Mouse (Mus musculus): Measurements from ENCODE around the gene Reg3a. TPM values are rescaled to one million over a fixed set of nuclear protein-coding genes. Genes with fewer than 3 reads are reported as not detected.
A peak's percentile ranks its signal among the peaks of the same experiment; 100 is the strongest.
"Not testable (repeated sequence)": the region's sequence is repeated elsewhere in the genome, so short reads cannot be mapped to it uniquely, and the experiment has no call there.

Reg3a gene
- not detected for total RNA-seq (2021)
- long read RNA-seq, experiment 1: 0 reads
- long read RNA-seq, experiment 2: 0 reads

- DNase-seq: no peak
Observed at GRCm38 (mm10) chr6:78380409-78380808, at the start of gene Reg3a. Reg3a (plus strand) TSS chr6:78380709.

GRCm38 (mm10) chr6:78331919-78332569 lies 48.5 kb upstream of the Reg3a start:
- DNase-seq: peak in 1 of 2 experiments; percentile 7

GRCm38 (mm10) chr6:78340296-78340695 lies 40.2 kb upstream of the Reg3a start:
- no peak for DNase-seq

DNA sequence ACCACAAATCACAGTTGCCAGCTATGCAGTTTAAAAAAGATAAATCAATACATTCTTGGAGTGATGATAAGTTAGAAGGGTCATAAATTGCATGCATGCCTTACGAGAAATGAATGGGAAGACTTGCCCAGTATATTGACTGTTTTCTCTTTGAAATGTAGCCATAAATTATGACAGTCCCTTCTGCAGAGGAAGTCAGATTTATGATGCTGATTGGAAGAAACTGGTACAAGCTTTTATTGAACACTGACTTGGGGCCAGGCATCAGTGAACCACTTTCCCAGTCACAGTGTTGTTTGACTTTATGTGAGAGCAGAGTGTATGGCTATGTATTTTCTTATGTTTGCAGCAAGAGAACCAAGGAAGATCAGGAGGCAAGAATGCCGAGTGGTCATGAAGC lies 38.8 kb upstream of the Reg3a start:
- DNase-seq: no peak

DNA sequence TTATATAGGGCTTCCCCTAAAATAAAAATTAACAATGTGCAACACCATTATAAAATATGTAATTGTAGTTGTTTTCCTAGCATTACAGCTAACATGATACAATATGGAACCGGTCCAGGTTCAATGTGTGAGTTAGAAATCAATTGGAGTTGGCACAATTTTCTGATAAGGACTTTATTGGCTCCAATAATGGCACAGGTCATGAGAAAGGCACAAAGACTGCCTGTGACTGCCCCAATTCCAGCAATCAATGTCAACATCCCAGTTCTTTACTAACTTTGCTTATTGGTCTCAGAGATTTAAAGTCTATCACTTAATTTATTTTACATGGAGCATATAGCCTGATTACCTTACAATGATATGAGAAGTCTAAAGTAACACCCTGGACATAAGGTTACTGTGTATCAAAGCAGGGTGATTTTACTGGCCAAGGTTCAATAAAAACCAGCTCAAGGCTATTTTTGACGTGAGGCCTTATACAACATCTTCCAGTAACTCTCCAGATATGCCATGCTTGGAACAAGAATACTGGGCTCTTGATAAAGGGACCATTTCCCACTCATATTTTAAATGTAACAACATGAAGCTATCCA lies 18.4 kb upstream of the Reg3a start:
- peak in 1 of 2 experiments; percentile 3 for DNase-seq

GRCm38 (mm10) chr6:78370357-78370756 lies 10.2 kb upstream of the Reg3a start, which contains the start of gene Reg3b:
Reg3b (plus strand) TSS chr6:78370657.
- no peak for DNase-seq

GRCm38 (mm10) chr6:78378765-78379164 lies 1.7 kb upstream of the Reg3a start, which contains the start of gene Reg3d:
Reg3d (minus strand) TSS chr6:78378865.
- DNase-seq: no peak

GRCm38 (mm10) chr6:78385609-78386008 lies 5.1 kb downstream of the Reg3a start:
- no peak for DNase-seq

DNA sequence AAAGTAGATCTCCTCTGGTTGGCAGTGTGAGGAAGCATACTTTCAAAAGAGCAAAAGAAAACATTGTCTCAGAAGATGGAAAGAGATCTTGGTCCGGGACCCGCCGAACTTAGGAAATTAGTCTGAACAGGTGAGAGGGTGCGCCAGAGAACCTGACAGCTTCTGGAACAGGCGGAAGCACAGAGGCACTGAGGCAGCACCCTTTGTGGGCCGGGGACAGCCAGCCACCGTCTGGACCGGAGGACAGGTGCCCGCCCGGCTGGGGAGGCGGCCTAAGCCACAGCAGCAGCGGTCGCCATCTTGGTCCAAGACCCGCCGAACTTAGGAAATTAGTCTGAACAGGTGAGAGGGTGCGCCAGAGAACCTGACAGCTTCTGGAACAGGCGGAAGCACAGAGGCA lies 14.8 kb downstream of the Reg3a start, which contains the start of gene Reg2:
Gene Reg2, plus strand, starts transcription at position 301 of the 400 bp plus-strand sequence.
- DNase-seq: not testable (repeated sequence)

DNA sequence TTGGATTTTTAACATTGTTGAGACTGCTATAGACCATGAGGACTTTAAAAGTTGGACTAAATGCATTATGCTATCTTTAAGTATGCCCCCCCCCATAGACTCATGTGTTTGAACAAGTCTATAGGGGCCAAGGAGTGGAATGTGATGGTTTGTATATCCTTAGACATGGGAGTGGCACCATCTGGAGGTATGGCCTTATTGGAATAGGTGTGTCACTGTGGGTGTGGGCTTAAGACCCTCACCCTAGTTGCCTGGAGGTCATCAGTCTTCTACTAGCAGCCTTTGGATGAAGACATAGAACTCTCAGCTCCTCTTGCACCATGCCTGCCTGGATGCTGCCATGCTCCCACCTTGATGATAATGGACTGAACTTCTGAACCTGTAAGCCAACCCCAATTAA lies 41.9 kb downstream of the Reg3a start, which contains the start of gene Reg1:
Gene Reg1, plus strand, starts transcription at position 301 of the 400 bp plus-strand sequence.
- DNase-seq: not testable (repeated sequence)

GRCm38 (mm10) chr6:78425497-78425896 lies 45.0 kb downstream of the Reg3a start:
- no peak for DNase-seq

Other genes with a start within 250 kb of the Reg3a start
- gene Reg3b, start 10.1 kb upstream of the Reg3a start, total RNA-seq (2021): not detected
- gene Reg3d, start 1.8 kb upstream of the Reg3a start, total RNA-seq (2021): not detected
- gene Reg2, start 14.9 kb downstream of the Reg3a start, total RNA-seq (2021): not detected
- gene Reg1, start 42.0 kb downstream of the Reg3a start, total RNA-seq (2021): not detected
- 10 to 100 TPM in 1 of 2 experiments, not detected in 1; 51.3 TPM for gene Reg3g, start 88.2 kb downstream of the Reg3a start, total RNA-seq (2021)